In the genomic region with DNA sequence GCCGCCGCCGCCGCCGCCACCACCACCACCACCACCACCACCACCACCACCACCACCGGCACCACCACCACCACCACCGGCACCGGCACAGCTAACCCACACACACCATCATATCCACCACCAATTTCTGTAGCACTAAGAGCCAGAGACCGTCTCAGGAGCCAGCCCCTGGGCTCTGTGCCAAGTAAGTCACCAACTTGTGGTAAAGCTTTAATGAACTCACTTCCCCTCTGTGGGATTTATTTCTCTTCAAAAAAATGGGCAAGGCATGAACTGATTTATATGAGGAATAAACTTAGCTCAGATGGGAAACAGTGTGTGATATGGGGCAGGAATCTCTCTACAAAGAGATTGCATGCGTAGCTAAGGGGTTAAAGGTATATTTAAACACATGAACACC, we compare ENCODE assay signal across 13 mouse cellular contexts.
"Had no signal": no experiment of that assay in that cellular context is flagged by ENCODE, and none has a peak within 500 bp of the region (broad histone marks: within the 10 kb centered on the region; RNA-seq: fewer than 3 reads in every experiment).

No protein-coding gene starts in this region.

- H3K36me3 ChIP-seq: limb, embryonic 15.5 days; liver, embryonic 12.5 days; lung, embryonic 15.5 days; midbrain, embryonic 13.5 days; neural tube, embryonic 15.5 days had no signal

- H3K27me3 ChIP-seq: limb, embryonic 15.5 days; liver, embryonic 12.5 days; lung, embryonic 15.5 days; midbrain, embryonic 13.5 days; neural tube, embryonic 15.5 days had no signal

- ATAC-seq: liver, embryonic 12.5 days; midbrain, embryonic 13.5 days had no signal

- DNase-seq: kidney, adult 9 months; right cerebral cortex, postnatal 4 days; spleen, adult 18-20 months; thymus, adult 18-20 months; thymus, postnatal 14 days had no signal

- H3K4me2 ChIP-seq: limb, embryonic 15.5 days; liver, embryonic 12.5 days; lung, embryonic 15.5 days; midbrain, embryonic 13.5 days; neural tube, embryonic 15.5 days had no signal

- H3K9me3 ChIP-seq: limb, embryonic 15.5 days; liver, embryonic 12.5 days; lung, embryonic 15.5 days; midbrain, embryonic 13.5 days; neural tube, embryonic 15.5 days had no signal

- H3K4me3 ChIP-seq: left cerebral cortex, adult 2 months; limb, embryonic 15.5 days; liver, embryonic 12.5 days; lung, embryonic 15.5 days; midbrain, embryonic 13.5 days; myocyte; neural tube, embryonic 15.5 days had no signal

- H3K9ac ChIP-seq: limb, embryonic 15.5 days; liver, embryonic 12.5 days; lung, embryonic 15.5 days; midbrain, embryonic 13.5 days; neural tube, embryonic 15.5 days had no signal

- H3K4me1 ChIP-seq: liver, embryonic 12.5 days; midbrain, embryonic 13.5 days had no signal

- H3K27ac ChIP-seq: kidney, postnatal 0 days; left cerebral cortex, adult 2 months; limb, embryonic 15.5 days; liver, embryonic 12.5 days; lung, embryonic 15.5 days; midbrain, embryonic 13.5 days; neural tube, embryonic 15.5 days had no signal
